Mouse (Mus musculus): ENCODE data around the gene Tor1b. TPM values are rescaled to one million over a fixed set of nuclear protein-coding genes. Genes with fewer than 3 reads are reported as not detected.

Tor1b gene
- polyA plus RNA-seq, 1 experiment: 35.9 TPM

DNA sequence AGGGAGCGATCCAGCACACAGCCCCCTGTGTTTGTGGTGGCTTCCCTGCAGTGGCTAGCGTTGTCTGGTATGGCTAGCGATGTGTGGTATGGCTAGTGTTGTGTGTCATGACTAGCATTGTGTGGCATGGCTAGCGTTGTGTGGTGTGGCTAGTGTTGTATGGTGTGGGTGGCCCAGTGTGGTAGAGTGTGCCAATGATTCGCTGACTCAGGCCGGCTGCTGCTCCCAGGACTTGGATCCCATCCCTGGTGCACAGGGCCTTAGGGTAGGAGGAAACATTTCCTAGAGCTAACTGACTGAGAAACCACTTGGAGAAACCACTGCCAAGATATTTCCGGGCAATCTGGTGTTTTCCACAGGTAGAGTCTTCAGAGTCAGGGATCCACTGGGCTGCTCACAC lies 35.1 kb upstream of the Tor1b start:
- Histone ChIP-seq H3K4me1 (ENCODE audit: control insufficient read depth, insufficient read depth, low read length) (peaks cover 5% of the 10 kb centered on the region), H3K27ac (ENCODE audit: insufficient read depth, low read length) (no peak overlapping the region), H3K4me3 (ENCODE audit: insufficient read depth, low read length) (no peak overlapping the region)
- TF ChIP-seq POLR2A (IDR thresholded peaks at IDR 0.05; ENCODE audit: extremely low read depth, insufficient read depth, low read length) (no peak), CTCF (IDR thresholded peaks at IDR 0.05; ENCODE audit: extremely low read depth, insufficient read depth, low read length) (no peak)

GRCm38 (mm10) chr2:30918126-30918525 lies 34.6 kb upstream of the Tor1b start:
- Histone ChIP-seq H3K4me1 (ENCODE audit: control insufficient read depth, insufficient read depth, low read length) (peaks cover 5% of the 10 kb centered on the region), H3K27ac (ENCODE audit: insufficient read depth, low read length) (no peak overlapping the region), H3K4me3 (ENCODE audit: insufficient read depth, low read length) (no peak overlapping the region)
- TF ChIP-seq POLR2A (IDR thresholded peaks at IDR 0.05; ENCODE audit: extremely low read depth, insufficient read depth, low read length): no peak

- no peak for TF ChIP-seq CTCF (IDR thresholded peaks at IDR 0.05; ENCODE audit: extremely low read depth, insufficient read depth, low read length)
- TF ChIP-seq POLR2A (IDR thresholded peaks at IDR 0.05; ENCODE audit: extremely low read depth, insufficient read depth, low read length): no peak
- no peak overlapping the region for H3K4me3 ChIP-seq (ENCODE audit: insufficient read depth, low read length)
- peaks cover 5% of the 10 kb centered on the region for H3K4me1 ChIP-seq (ENCODE audit: control insufficient read depth, insufficient read depth, low read length)
- H3K27ac ChIP-seq (ENCODE audit: insufficient read depth, low read length): no peak overlapping the region
These were observed 33.9 kb upstream of the Tor1b start for GRCm38 (mm10) chr2:30918780-30919329.

DNA sequence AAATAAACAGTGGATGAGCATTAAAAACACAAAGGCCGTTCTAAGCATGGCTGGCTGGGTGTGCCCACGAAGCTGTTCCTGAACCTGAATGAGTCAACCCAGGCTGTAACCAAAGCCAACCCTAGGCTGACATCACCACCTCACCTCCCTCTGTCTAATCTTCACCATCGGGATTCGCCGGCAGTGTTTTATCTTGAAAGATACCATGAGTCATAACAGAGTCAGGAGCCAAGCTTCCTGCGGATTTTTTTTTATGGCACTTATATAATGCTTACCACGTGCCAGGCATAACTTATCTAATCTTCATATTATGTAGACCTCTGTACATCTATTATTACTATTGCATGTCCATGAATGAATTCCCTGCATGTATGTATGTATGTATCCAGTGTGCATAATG lies 32.5 kb upstream of the Tor1b start:
- no peak overlapping the region for H3K4me3 ChIP-seq (ENCODE audit: insufficient read depth, low read length)
- peak; percentile 35; the same call in 1 of the 2 replicates for TF ChIP-seq POLR2A (IDR thresholded peaks at IDR 0.05; ENCODE audit: extremely low read depth, insufficient read depth, low read length)
- TF ChIP-seq CTCF (IDR thresholded peaks at IDR 0.05; ENCODE audit: extremely low read depth, insufficient read depth, low read length): no peak
- H3K4me1 ChIP-seq (ENCODE audit: control insufficient read depth, insufficient read depth, low read length): peaks cover 5% of the 10 kb centered on the region
- H3K27ac ChIP-seq (ENCODE audit: insufficient read depth, low read length): no peak overlapping the region

GRCm38 (mm10) chr2:30923099-30923498 lies 29.7 kb upstream of the Tor1b start:
- Histone ChIP-seq H3K4me3 (ENCODE audit: insufficient read depth, low read length) (no peak overlapping the region), H3K27ac (ENCODE audit: insufficient read depth, low read length) (no peak overlapping the region), H3K4me1 (ENCODE audit: control insufficient read depth, insufficient read depth, low read length) (peaks cover 3% of the 10 kb centered on the region; the same call in 1 of the 2 replicates)
- TF ChIP-seq CTCF (IDR thresholded peaks at IDR 0.05; ENCODE audit: extremely low read depth, insufficient read depth, low read length): no peak
- no peak for TF ChIP-seq POLR2A (IDR thresholded peaks at IDR 0.05; ENCODE audit: extremely low read depth, insufficient read depth, low read length)

DNA sequence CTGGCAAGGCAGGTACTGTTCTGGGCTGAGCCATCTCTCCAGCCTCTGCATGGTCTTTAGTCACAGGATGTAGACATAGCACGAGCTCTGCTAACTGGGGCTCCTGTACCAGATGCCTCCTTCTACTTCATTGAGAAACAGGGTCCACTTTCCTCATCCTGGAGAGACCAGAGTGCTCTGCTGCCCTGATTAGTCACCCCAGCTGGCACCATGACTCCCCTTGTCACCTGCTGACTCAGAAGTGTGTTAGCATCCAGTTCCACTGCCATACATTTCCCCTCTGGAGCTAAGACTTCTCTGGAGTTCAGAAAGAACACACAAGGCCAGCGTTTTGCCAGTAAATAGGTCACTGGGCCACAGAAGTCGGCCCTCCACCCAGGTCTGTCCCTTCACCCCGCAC lies 27.6 kb upstream of the Tor1b start:
- TF ChIP-seq POLR2A (IDR thresholded peaks at IDR 0.05; ENCODE audit: extremely low read depth, insufficient read depth, low read length): no peak
- TF ChIP-seq CTCF (IDR thresholded peaks at IDR 0.05; ENCODE audit: extremely low read depth, insufficient read depth, low read length): no peak
- H3K4me1 ChIP-seq (ENCODE audit: control insufficient read depth, insufficient read depth, low read length): no peaks in the 10 kb centered on the region
- H3K27ac ChIP-seq (ENCODE audit: insufficient read depth, low read length): no peak overlapping the region
- no peak overlapping the region for H3K4me3 ChIP-seq (ENCODE audit: insufficient read depth, low read length)

DNA sequence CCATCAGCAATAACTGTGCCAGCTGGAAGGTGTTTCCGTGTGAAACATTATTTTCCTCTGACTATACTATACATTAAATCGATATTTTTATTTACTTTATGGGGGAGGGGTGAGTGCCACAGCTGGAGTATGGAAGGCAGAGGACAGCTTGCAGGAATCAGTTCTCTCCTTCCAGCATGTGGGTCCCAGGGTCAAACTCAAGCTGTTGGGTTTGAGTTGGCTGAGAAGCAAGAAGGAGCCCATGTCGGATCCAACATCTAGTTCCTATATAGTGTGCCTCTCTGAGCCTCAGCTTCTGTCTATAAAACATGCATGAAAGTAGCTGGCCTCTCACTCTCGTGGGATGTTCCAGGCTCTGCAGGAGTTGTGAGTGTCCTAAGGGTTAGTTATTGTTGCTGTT lies 26.4 kb upstream of the Tor1b start:
- H3K4me1 ChIP-seq (ENCODE audit: control insufficient read depth, insufficient read depth, low read length): no peaks in the 10 kb centered on the region
- TF ChIP-seq CTCF (IDR thresholded peaks at IDR 0.05; ENCODE audit: extremely low read depth, insufficient read depth, low read length) (no peak), POLR2A (IDR thresholded peaks at IDR 0.05; ENCODE audit: extremely low read depth, insufficient read depth, low read length) (no peak)
- no peak overlapping the region for H3K27ac ChIP-seq (ENCODE audit: insufficient read depth, low read length)
- H3K4me3 ChIP-seq (ENCODE audit: insufficient read depth, low read length): no peak overlapping the region

- Histone ChIP-seq H3K4me1 (ENCODE audit: control insufficient read depth, insufficient read depth, low read length) (no peaks in the 10 kb centered on the region), H3K4me3 (ENCODE audit: insufficient read depth, low read length) (no peak overlapping the region), H3K27ac (ENCODE audit: insufficient read depth, low read length) (0 out of 2 replicates have a peak overlapping the region, but pooled peaks have one; percentile 1)
- TF ChIP-seq CTCF (IDR thresholded peaks at IDR 0.05; ENCODE audit: extremely low read depth, insufficient read depth, low read length): no peak
- TF ChIP-seq POLR2A (IDR thresholded peaks at IDR 0.05; ENCODE audit: extremely low read depth, insufficient read depth, low read length): no peak
These were observed 25.5 kb upstream of the Tor1b start for GRCm38 (mm10) chr2:30927151-30927781.

DNA sequence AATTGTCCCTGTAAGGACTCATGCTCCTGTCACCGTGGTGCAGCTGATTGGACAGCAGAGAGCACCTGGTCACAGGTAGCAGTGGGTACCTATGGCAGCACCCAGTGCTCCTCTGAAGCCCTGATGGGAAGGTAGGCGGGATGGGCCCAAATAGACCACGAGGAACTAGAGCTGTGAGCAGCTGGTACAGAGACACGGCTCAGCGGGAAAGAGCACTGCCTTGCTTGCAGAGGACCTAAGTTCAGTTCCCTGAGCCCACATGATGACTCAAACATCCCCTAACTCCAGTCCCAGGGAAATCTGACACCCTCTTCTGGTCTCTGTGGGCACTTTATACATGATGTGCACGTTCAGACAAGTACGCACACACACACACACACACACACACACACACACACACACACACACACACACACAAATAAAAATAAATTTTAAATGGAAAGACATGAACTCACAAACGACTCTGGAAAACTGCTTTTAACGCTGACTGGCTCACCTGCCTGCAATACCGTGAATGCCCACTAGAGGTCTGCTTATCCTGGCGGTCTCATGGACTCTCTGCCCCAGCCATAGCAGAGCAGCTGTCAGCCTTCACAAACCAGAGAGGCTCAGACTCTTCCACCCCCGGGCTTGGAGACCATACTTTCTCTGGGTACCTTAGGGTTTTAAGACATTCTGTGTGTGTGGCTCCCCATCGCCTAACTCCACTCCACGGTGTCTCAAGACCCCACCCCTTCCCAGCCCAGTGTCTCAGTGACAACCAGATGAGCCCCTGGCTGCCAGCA lies 24.7 kb upstream of the Tor1b start:
- Histone ChIP-seq H3K27ac (ENCODE audit: insufficient read depth, low read length) (no peak overlapping the region), H3K4me3 (ENCODE audit: insufficient read depth, low read length) (no peak overlapping the region), H3K4me1 (ENCODE audit: control insufficient read depth, insufficient read depth, low read length) (no peaks in the 10 kb centered on the region)
- TF ChIP-seq CTCF (IDR thresholded peaks at IDR 0.05; ENCODE audit: extremely low read depth, insufficient read depth, low read length): peak; percentile 86
- TF ChIP-seq POLR2A (IDR thresholded peaks at IDR 0.05; ENCODE audit: extremely low read depth, insufficient read depth, low read length): no peak
